Mouse (Mus musculus): ENCODE data around the gene Arrdc2. TPM values are rescaled to one million over a fixed set of nuclear protein-coding genes. Genes with fewer than 3 reads are reported as not detected.

The Arrdc2 gene
- total RNA-seq, 2 experiments from 2014 or later: 22.4 to 23.9 TPM

GRCm38 (mm10) chr8:70816679-70817078, 22.8 kb downstream of the Arrdc2 start:
- intact Hi-C loops (cut with DNase I): no loop called here
- no peak for DNase-seq

- intact Hi-C loops (cut with DNase I): loop anchor here (5.0 kb wide), 1 partner anchor 34 kb away; no protein-coding TSS in a partner anchor
- no peak for DNase-seq
Measured at GRCm38 (mm10) chr8:70812885-70813284, 26.6 kb downstream of the Arrdc2 start.

- intact Hi-C loops (cut with DNase I): loop anchor here (5.0 kb wide), 1 partner anchor 35 kb away; no protein-coding TSS in a partner anchor
- DNase-seq: no peak
Measured at GRCm38 (mm10) chr8:70812055-70812454, 27.5 kb downstream of the Arrdc2 start.

- intact Hi-C loops (cut with DNase I): loop anchor here (5.0 kb wide), 1 partner anchor 36 kb away; no protein-coding TSS in a partner anchor
Measured at GRCm38 (mm10) chr8:70810962-70811680, 28.4 kb downstream of the Arrdc2 start.

GRCm38 (mm10) chr8:70808955-70809701, 30.4 kb downstream of the Arrdc2 start:
- DNase-seq: no peak
- intact Hi-C loops (cut with DNase I): no loop called here

More at GRCm38 (mm10) chr8:70810962-70811680, 28.4 kb downstream of the Arrdc2 start:
- DNase-seq: no peak

GRCm38 (mm10) chr8:70808239-70808638, 31.3 kb downstream of the Arrdc2 start, which contains the start of gene Il12rb1:
Il12rb1 (plus strand) TSS chr8:70808449.
- DNase-seq: no peak
- intact Hi-C loops (cut with DNase I): no loop called here

- no peak for DNase-seq
- intact Hi-C loops (cut with DNase I): no loop called here
Measured at GRCm38 (mm10) chr8:70807304-70807703, 32.2 kb downstream of the Arrdc2 start.

- DNase-seq: peak in 1 of 2 experiments; percentile 36
- intact Hi-C loops (cut with DNase I): no loop called here
Measured at GRCm38 (mm10) chr8:70806541-70806940, 33.0 kb downstream of the Arrdc2 start.

GRCm38 (mm10) chr8:70804481-70805206, 34.9 kb downstream of the Arrdc2 start, which contains the start of gene Mast3:
Mast3 (minus strand) TSS chr8:70805054.
- intact Hi-C loops (cut with DNase I): no loop called here

GRCm38 (mm10) chr8:70803761-70804480, 35.6 kb downstream of the Arrdc2 start:
- peak; percentile 51 to 70 for DNase-seq
- intact Hi-C loops (cut with DNase I): no loop called here

More at GRCm38 (mm10) chr8:70804481-70805206, 34.9 kb downstream of the Arrdc2 start, which contains the start of gene Mast3:
- DNase-seq: peak; percentile 90 to 91

GRCm38 (mm10) chr8:70802786-70803510, 36.6 kb downstream of the Arrdc2 start:
- intact Hi-C loops (cut with DNase I): no loop called here
- no peak for DNase-seq

- intact Hi-C loops (cut with DNase I): no loop called here
- no peak for DNase-seq
Measured at GRCm38 (mm10) chr8:70801830-70802229, 37.7 kb downstream of the Arrdc2 start.

- intact Hi-C loops (cut with DNase I): no loop called here
- DNase-seq: no peak
Measured at GRCm38 (mm10) chr8:70801156-70801555, 38.4 kb downstream of the Arrdc2 start.

- no peak for DNase-seq
Measured at GRCm38 (mm10) chr8:70800648-70801047, 38.9 kb downstream of the Arrdc2 start.

GRCm38 (mm10) chr8:70798281-70798680, 41.2 kb downstream of the Arrdc2 start:
- DNase-seq: peak in 1 of 2 experiments; percentile 58
- intact Hi-C loops (cut with DNase I): no loop called here

More at GRCm38 (mm10) chr8:70800648-70801047, 38.9 kb downstream of the Arrdc2 start:
- intact Hi-C loops (cut with DNase I): no loop called here

GRCm38 (mm10) chr8:70797081-70798070, 42.1 kb downstream of the Arrdc2 start:
- intact Hi-C loops (cut with DNase I): no loop called here

GRCm38 (mm10) chr8:70796403-70797080, 43.0 kb downstream of the Arrdc2 start:
- intact Hi-C loops (cut with DNase I): no loop called here
- peak; percentile 83 for DNase-seq

More at GRCm38 (mm10) chr8:70797081-70798070, 42.1 kb downstream of the Arrdc2 start:
- DNase-seq: peak; percentile 88
